ENCODE assay signal across 10 mouse cellular contexts in the genomic region with DNA sequence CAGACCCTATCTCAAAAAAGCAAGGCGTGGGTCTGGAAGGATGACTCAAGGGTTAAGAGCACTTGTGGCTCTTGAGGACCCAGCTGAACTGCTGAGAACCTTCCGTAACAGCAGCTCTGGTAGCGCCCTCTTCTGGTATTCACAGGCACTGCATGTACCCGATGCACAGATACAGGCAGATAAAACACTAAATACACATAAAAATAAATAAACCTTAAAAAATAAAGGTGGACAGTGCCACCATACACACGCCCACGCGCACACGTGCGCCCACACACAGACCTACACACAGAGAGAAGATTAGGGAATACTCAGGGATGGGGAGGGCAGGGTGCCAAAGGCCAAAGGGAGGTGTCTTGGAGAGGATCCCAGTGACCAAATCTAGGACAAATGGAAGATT. TPM values are rescaled to one million over a fixed set of nuclear protein-coding genes. Genes with fewer than 3 reads are reported as not detected.
A peak's percentile ranks its signal among the peaks of the same experiment; 100 is the strongest.
DNase-seq lines count a peak whose midpoint lies in the region; ATAC-seq and TF ChIP-seq lines count a peak whose summit lies in the region.
"Had no signal": no experiment of that assay in that cellular context is flagged by ENCODE, and none has a peak within 500 bp of the region (broad histone marks: within the 10 kb centered on the region; RNA-seq: fewer than 3 reads in every experiment).

No protein-coding gene starts in this region.

- no peaks in the 10 kb centered on the region for H3K4me1 ChIP-seq in embryonic fibroblast, embryonic 13.5 days (ENCODE audit: control insufficient read depth, insufficient read depth, low read length)

- no peak for ATAC-seq in frontal cortex, adult (ENCODE audit: low TSS enrichment)

- H3K27ac ChIP-seq in embryonic fibroblast, embryonic 13.5 days (ENCODE audit: insufficient read depth, low read length): no peak overlapping the region

- no peak for TF ChIP-seq POLR2A in embryonic fibroblast, embryonic 13.5 days (IDR thresholded peaks at IDR 0.05; ENCODE audit: low read depth, low read length)

- no peak overlapping the region for H3K4me3 ChIP-seq in embryonic fibroblast, embryonic 13.5 days (ENCODE audit: insufficient read depth, low read length)

- TF ChIP-seq CTCF in embryonic fibroblast, embryonic 13.5 days (IDR thresholded peaks at IDR 0.05; ENCODE audit: borderline replicate concordance, insufficient read depth, low read length): peak; percentile 52; the same call in 1 of the 2 replicates

- DNase-seq in frontal cortex, adult 2 months (ENCODE audit: extremely low spot score in 1 of 2, low spot score in 1 of 2): peak; percentile 8 to 53
- DNase-seq in 3T3-L1 (ENCODE audit: low read depth, low spot score): peak; percentile 37
- DNase-seq in adrenal gland, adult (ENCODE audit: inconsistent age in 2 of 2, low spot score in 1 of 2): peak; percentile 64 to 90
- DNase-seq in layer of hippocampus, postnatal 14 days (ENCODE audit: low spot score in 2 of 2): peak; percentile 22 to 36
- peak; percentile 85 for DNase-seq in naive thymus-derived CD4-positive, alpha-beta T cell, adult 2 months (ENCODE audit: low read depth)
- peak; percentile 80 for DNase-seq in thymus, postnatal 0 days (ENCODE audit: low spot score)

RNA-seq across cellular contexts. Expression of a gene that starts 6.1 kb away (rescaled TPM):
- not detected in 2 replicates for polyA plus RNA-seq in frontal cortex, adult 2 months (2012; rRNA removed)
- not detected in 2 replicates for polyA plus RNA-seq in embryonic fibroblast, embryonic 13.5 days (2011; ENCODE audit: insufficient read length, low read depth, missing spikeins)
- 1 to 10 TPM; 1.2 to 1.3 TPM for total RNA-seq in layer of hippocampus, postnatal 14 days (2021)
- 1.8 and 2.2 TPM in 2 replicates for polyA plus RNA-seq in thymus, postnatal 0 days (2015; fragmentation: Nextera tagmentation; extraction: Ambion mirVana)

RNA-seq across cellular contexts. Expression of a gene that starts 31.9 kb away (rescaled TPM):
- polyA plus RNA-seq in frontal cortex, adult 2 months (2012; rRNA removed): 0.08 and 0.12 TPM in 2 replicates
- polyA plus RNA-seq in embryonic fibroblast, embryonic 13.5 days (2011; ENCODE audit: insufficient read length, low read depth, missing spikeins): 0.76 and 0.97 TPM in 2 replicates
- under 1 TPM; 0.28 to 0.60 TPM for total RNA-seq in layer of hippocampus, postnatal 14 days (2021)
- 0.47 and 0.73 TPM in 2 replicates for polyA plus RNA-seq in thymus, postnatal 0 days (2015; fragmentation: Nextera tagmentation; extraction: Ambion mirVana)

RNA-seq across cellular contexts. Expression of a gene that starts 34.0 kb away (rescaled TPM):
- not detected in 2 replicates for polyA plus RNA-seq in frontal cortex, adult 2 months (2012; rRNA removed)
- polyA plus RNA-seq in embryonic fibroblast, embryonic 13.5 days (2011; ENCODE audit: insufficient read length, low read depth, missing spikeins): not detected in 2 replicates
- total RNA-seq in layer of hippocampus, postnatal 14 days (2021): not detected
- not detected in 2 replicates for polyA plus RNA-seq in thymus, postnatal 0 days (2015; fragmentation: Nextera tagmentation; extraction: Ambion mirVana)
- total RNA-seq: adrenal gland, postnatal 4 days; left cerebral cortex, adult 18-20 months had no signal

RNA-seq across cellular contexts. Expression of a gene that starts 55.0 kb away (rescaled TPM):
- polyA plus RNA-seq in frontal cortex, adult 2 months (2012; rRNA removed): 6.7 and 7.7 TPM in 2 replicates
- 2.3 and 2.6 TPM in 2 replicates for polyA plus RNA-seq in embryonic fibroblast, embryonic 13.5 days (2011; ENCODE audit: insufficient read length, low read depth, missing spikeins)
- total RNA-seq in layer of hippocampus, postnatal 14 days (2021): 1 to 10 TPM; 5.8 to 6.3 TPM
- polyA plus RNA-seq in thymus, postnatal 0 days (2015; fragmentation: Nextera tagmentation; extraction: Ambion mirVana): 0.48 and 0.71 TPM in 2 replicates

RNA-seq across cellular contexts. Expression of a gene that starts 55.1 kb away (rescaled TPM):
- polyA plus RNA-seq in frontal cortex, adult 2 months (2012; rRNA removed): 14.9 and 17.2 TPM in 2 replicates
- polyA plus RNA-seq in embryonic fibroblast, embryonic 13.5 days (2011; ENCODE audit: insufficient read length, low read depth, missing spikeins): 11.3 and 16.2 TPM in 2 replicates
- 1 to 10 TPM; 8.2 to 8.6 TPM for total RNA-seq in layer of hippocampus, postnatal 14 days (2021)
- 39.2 and 39.9 TPM in 2 replicates for polyA plus RNA-seq in thymus, postnatal 0 days (2015; fragmentation: Nextera tagmentation; extraction: Ambion mirVana)

Comparison
In these comparisons a context has a peak if more than half of its experiments do, and no peak if none do; other contexts are left out.
1. DNase-seq: peak in every context shown above with its lines; median percentile 85 in naive thymus-derived CD4-positive, alpha-beta T cell, adult 2 months; 80 in thymus, postnatal 0 days; 77 in adrenal gland, adult; 37 in 3T3-L1; 30 in frontal cortex, adult 2 months; 29 in layer of hippocampus, postnatal 14 days.